Mouse (Mus musculus) forebrain, embryonic 10.5 days (tissue): Measurements from ENCODE around the gene Zfand2b. TPM values are rescaled to one million over a fixed set of nuclear protein-coding genes. Genes with fewer than 3 reads are reported as not detected.

Experiments used
- DNase-seq: peaks from one replicate; pipeline ENCODE4 v3.0.0-alpha.2; 2017; ENCODE audit warnings: low spot score; ENCODE audit errors: extremely low spot score
- H3K27ac ChIP-seq: fragments of 300-500 bp; sonication (generic); 2 replicates; pipeline ENCODE4 v1.5.1; 2016; ENCODE audit warnings: mild to moderate bottlenecking
- H3K27me3 ChIP-seq: fragments of 300-500 bp; sonication (generic); 2 replicates; pipeline ENCODE4 v1.6.1; 2016; ENCODE audit warnings: mild to moderate bottlenecking; ENCODE audit not compliant: poor library complexity, severe bottlenecking
- H3K36me3 ChIP-seq: fragments of 300-500 bp; sonication (generic); replicated peaks from 2 replicates; pipeline ENCODE4 v1.6.1; 2016; ENCODE audit warnings: mild to moderate bottlenecking, moderate library complexity
- H3K4me1 ChIP-seq: fragments of 300-500 bp; sonication (generic); 2 replicates; pipeline ENCODE4 v1.6.1; 2016
- H3K4me3 ChIP-seq: fragments of 300-500 bp; sonication (generic); 2 replicates; pipeline ENCODE4 v1.5.1; 2016; ENCODE audit warnings: mild to moderate bottlenecking, moderate library complexity
- H3K9me3 ChIP-seq: fragments of 300-500 bp; sonication (generic); 2 replicates; pipeline ENCODE4 v1.6.1; 2016; ENCODE audit warnings: mild to moderate bottlenecking, moderate library complexity
- WGBS: fragments of 180-500 bp; shearing (Covaris S2); methylation state at CpG from one replicate; pipeline ENCODE4 v1.1.7; 2016; 5-methylcytosine and 5-hydroxymethylcytosine counted together
- polyA plus RNA-seq: library from polyadenylated mRNA; unstranded; fragments of >200 nt; fragmentation: Nextera tagmentation; extraction: Ambion mirVana; gene quantifications from 2 replicates; pipeline ENCODE4 v1.2.1, GENCODE M21; 2016

Gene Zfand2b
- polyA plus RNA-seq, 1 experiment from 2014 or later, result 29.0 TPM

GRCm38 (mm10) chr1:75181377-75181870, 13.0 kb downstream of the Zfand2b start:
- peaks cover 27% of the 10 kb centered on the region for H3K4me1 ChIP-seq
- no peak overlapping the region for H3K4me3 ChIP-seq
- 88% methylated on average over 4 of the region's 4 CpGs for WGBS
- no peak for DNase-seq
- no peaks in the 10 kb centered on the region for H3K27me3 ChIP-seq
- peaks cover 51% of the 10 kb centered on the region for H3K36me3 ChIP-seq
- no peaks in the 10 kb centered on the region for H3K9me3 ChIP-seq
- no peak overlapping the region for H3K27ac ChIP-seq

DNA sequence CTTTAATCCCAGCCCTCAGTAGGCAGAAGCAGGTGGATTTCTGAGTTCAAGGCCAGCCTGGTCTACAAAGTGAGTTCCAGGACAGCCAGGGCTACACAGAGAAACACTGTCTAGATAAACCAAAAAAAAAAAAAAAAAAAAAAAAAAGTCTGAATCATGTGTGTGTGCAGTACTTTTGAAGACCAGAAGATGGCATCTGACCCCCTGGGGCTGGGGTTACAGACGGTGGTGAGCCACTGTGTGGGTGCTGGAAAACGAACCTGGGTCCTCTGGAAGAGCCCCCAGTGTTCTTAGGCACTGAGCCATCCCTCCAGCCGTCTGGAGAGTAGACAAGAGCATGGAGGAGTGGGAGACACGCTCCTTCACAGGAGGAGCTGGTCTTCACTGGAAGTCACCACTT, 13.7 kb downstream of the Zfand2b start:
- Histone ChIP-seq H3K27ac (no peak overlapping the region), H3K4me1 (peaks cover 27% of the 10 kb centered on the region), H3K27me3 (no peaks in the 10 kb centered on the region), H3K4me3 (no peak overlapping the region), H3K36me3 (peaks cover 50% of the 10 kb centered on the region), H3K9me3 (no peaks in the 10 kb centered on the region)
- DNase-seq, result no peak
- WGBS, result 68% methylated on average over 4 of the region's 4 CpGs

- Histone ChIP-seq H3K9me3 (no peaks in the 10 kb centered on the region), H3K36me3 (peaks cover 49% of the 10 kb centered on the region), H3K4me1 (peaks cover 10% of the 10 kb centered on the region), H3K27me3 (no peaks in the 10 kb centered on the region), H3K27ac (no peak overlapping the region), H3K4me3 (no peak overlapping the region)
- DNase-seq, result no peak
- 91% methylated on average over 11 of the region's 11 CpGs for WGBS
These were observed 17.0 kb downstream of the Zfand2b start for GRCm38 (mm10) chr1:75185495-75185894.

DNA sequence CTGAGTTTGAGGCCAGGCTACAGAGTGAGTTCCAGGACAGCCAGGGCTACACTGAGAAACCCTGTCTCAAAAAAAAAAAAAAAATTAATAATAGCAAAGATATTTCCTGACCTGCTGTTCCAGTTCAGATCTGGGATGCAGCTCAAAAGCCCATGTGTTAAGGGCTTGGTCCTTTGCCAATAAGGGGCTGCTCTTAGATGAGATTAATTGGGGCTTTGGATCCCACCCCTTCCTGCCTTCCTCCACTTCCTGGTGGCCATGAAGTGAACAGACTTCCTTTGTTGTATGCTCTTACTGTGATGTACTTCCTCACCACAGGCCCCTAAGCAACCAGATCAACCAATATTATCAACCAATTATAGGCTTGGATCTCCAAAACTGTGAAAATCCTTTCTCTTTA, 18.7 kb downstream of the Zfand2b start:
- Histone ChIP-seq H3K4me1 (peaks cover 17% of the 10 kb centered on the region), H3K27ac (no peak overlapping the region), H3K36me3 (peaks cover 49% of the 10 kb centered on the region), H3K27me3 (no peaks in the 10 kb centered on the region), H3K4me3 (no peak overlapping the region), H3K9me3 (no peaks in the 10 kb centered on the region)
- no peak for DNase-seq

- Histone ChIP-seq H3K4me1 (peaks cover 23% of the 10 kb centered on the region), H3K4me3 (no peak overlapping the region), H3K27me3 (no peaks in the 10 kb centered on the region), H3K27ac (no peak overlapping the region), H3K36me3 (peaks cover 40% of the 10 kb centered on the region), H3K9me3 (no peaks in the 10 kb centered on the region)
- 82% methylated on average over 2 of the region's 2 CpGs for WGBS
- no peak for DNase-seq
These were observed 19.6 kb downstream of the Zfand2b start for GRCm38 (mm10) chr1:75187914-75188483.

DNA sequence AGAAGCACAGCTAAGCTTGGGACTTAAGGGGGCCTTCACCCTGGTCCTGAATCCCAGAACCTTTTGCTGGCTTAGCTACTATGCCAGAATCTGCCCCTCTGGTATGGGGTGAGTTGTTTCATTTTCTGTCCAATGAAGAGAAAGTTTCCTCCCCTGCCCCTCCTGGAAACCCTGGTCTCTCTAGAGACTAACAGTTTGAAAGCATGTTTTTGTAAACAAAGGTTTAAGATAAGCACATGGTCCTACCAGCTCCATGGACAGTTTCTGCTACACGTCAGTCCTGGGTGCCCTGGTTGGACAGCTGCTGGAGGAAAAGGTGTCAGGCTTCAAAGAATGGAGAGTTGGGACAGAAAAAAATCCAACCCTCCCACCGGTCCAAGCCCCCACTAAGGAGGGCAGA, 22.1 kb downstream of the Zfand2b start:
- peaks cover 30% of the 10 kb centered on the region for H3K4me1 ChIP-seq
- peak overlapping the region; percentile 76 for H3K4me3 ChIP-seq
- peaks cover 34% of the 10 kb centered on the region for H3K36me3 ChIP-seq
- WGBS, result 75% methylated on average over 2 of the region's 2 CpGs
- H3K27me3 ChIP-seq, result no peaks in the 10 kb centered on the region
- no peak overlapping the region for H3K27ac ChIP-seq
- DNase-seq, result no peak
- H3K9me3 ChIP-seq, result no peaks in the 10 kb centered on the region

DNA sequence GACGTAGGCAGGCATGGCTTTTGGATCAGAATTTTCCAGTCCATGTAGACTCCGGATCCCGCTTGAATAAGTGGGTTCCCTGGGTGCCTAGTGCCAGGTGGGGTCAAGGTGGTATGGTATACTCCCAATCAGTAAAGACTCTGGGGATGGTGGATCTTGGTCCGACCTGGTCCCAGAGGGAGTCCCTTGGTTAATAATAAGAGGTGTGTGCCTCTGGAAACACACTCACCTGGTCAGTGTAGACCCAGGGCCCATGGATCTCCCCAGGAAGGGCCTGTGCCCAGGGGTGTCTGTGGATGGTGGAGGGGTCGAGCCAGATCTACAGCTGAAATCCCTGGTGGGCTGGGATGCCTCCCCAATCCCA, 22.8 kb downstream of the Zfand2b start:
- WGBS, result 40% methylated on average over 5 of the region's 5 CpGs
- H3K27ac ChIP-seq, result peak overlapping the region; percentile 89
- peaks cover 30% of the 10 kb centered on the region for H3K4me1 ChIP-seq
- peaks cover 34% of the 10 kb centered on the region for H3K36me3 ChIP-seq
- DNase-seq, result no peak
- no peaks in the 10 kb centered on the region for H3K9me3 ChIP-seq
- no peaks in the 10 kb centered on the region for H3K27me3 ChIP-seq
- peak overlapping the region; percentile 76 for H3K4me3 ChIP-seq

DNA sequence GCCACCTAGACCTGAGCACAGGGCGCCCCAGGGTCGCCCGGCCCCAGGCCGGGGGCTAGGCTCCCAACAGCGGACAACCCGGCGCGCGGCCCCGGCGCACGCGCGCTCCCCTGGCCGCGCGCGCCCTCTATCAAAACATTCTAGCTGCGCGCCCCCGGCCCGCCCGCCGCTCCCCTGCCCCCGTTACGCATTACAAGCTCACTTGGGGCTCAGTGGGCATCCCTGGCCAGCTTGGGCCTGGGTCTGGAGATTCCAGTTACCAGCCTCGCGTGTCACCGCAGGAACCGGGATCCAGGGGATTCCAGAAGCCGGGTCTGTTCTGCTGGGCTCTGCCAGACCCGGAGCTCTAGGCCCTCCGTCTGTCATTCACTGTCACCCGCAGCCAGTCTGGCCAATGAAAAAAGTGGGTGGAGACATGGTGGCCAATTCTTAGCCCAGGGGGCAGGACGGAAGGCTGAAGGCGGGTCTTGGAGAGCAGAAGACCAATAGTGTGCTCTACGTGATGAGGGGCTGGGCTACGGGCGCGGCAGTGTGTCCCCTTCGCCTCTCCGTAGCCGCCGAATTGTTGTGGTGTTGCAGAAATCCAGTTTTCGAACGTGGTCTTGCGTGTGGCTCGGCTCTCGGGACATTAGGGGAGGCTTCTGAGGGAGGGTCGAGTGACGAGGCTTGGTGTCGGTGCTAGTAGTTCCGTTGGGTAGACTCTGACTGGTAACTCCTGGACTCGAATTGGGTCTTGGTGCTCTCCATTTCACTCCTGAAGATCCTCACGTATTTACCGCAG, 23.4 kb downstream of the Zfand2b start, which contains the start of the genes Ankzf1 and Atg9a:
Gene Ankzf1 (plus strand): TSS at position 530 of the 781 bp plus-strand sequence.
Gene Atg9a (minus strand): TSS at position 575 of the 781 bp plus-strand sequence.
- peak within 1 kb of the TSS; percentile 76 for H3K4me3 ChIP-seq
- H3K9me3 ChIP-seq, result no peaks in the 10 kb centered on the region
- H3K36me3 ChIP-seq, result peaks cover 34% of the 10 kb centered on the region
- peak within 1 kb of the TSS; percentile 89 for H3K27ac ChIP-seq
- under 1% methylated on average over 56 of the region's 56 CpGs for WGBS
- no peaks in the 10 kb centered on the region for H3K27me3 ChIP-seq
- DNase-seq, result peak; percentile 96
- H3K4me1 ChIP-seq, result peaks cover 30% of the 10 kb centered on the region

- no peaks in the 10 kb centered on the region for H3K9me3 ChIP-seq
- H3K27ac ChIP-seq, result peak overlapping the region; percentile 89
- under 1% methylated on average over 19 of the region's 19 CpGs for WGBS
- peaks cover 34% of the 10 kb centered on the region for H3K36me3 ChIP-seq
- DNase-seq, result no peak
- H3K4me1 ChIP-seq, result peaks cover 30% of the 10 kb centered on the region
- H3K27me3 ChIP-seq, result no peaks in the 10 kb centered on the region
- H3K4me3 ChIP-seq, result peak overlapping the region; percentile 76
These were observed 24.0 kb downstream of the Zfand2b start for GRCm38 (mm10) chr1:75192452-75192851.

- Histone ChIP-seq H3K4me3 (no peak overlapping the region), H3K27ac (no peak overlapping the region), H3K27me3 (no peaks in the 10 kb centered on the region), H3K4me1 (no peaks in the 10 kb centered on the region), H3K9me3 (no peaks in the 10 kb centered on the region), H3K36me3 (peaks cover 40% of the 10 kb centered on the region)
- no peak for DNase-seq
- WGBS, result 94% methylated on average over 1 of the region's 1 CpGs
These were observed 32.8 kb downstream of the Zfand2b start for GRCm38 (mm10) chr1:75201236-75201635.

- Histone ChIP-seq H3K27ac (peak overlapping the region; percentile 67), H3K9me3 (no peaks in the 10 kb centered on the region), H3K27me3 (peaks cover 14% of the 10 kb centered on the region; the same call in 1 of the 2 replicates), H3K36me3 (peaks cover 25% of the 10 kb centered on the region), H3K4me3 (peak overlapping the region; percentile 97), H3K4me1 (peaks cover 44% of the 10 kb centered on the region)
- 14% methylated on average over 34 of the region's 34 CpGs for WGBS
- peak; percentile 26 for DNase-seq
These were observed 40.7 kb downstream of the Zfand2b start for GRCm38 (mm10) chr1:75208967-75209678.

DNA sequence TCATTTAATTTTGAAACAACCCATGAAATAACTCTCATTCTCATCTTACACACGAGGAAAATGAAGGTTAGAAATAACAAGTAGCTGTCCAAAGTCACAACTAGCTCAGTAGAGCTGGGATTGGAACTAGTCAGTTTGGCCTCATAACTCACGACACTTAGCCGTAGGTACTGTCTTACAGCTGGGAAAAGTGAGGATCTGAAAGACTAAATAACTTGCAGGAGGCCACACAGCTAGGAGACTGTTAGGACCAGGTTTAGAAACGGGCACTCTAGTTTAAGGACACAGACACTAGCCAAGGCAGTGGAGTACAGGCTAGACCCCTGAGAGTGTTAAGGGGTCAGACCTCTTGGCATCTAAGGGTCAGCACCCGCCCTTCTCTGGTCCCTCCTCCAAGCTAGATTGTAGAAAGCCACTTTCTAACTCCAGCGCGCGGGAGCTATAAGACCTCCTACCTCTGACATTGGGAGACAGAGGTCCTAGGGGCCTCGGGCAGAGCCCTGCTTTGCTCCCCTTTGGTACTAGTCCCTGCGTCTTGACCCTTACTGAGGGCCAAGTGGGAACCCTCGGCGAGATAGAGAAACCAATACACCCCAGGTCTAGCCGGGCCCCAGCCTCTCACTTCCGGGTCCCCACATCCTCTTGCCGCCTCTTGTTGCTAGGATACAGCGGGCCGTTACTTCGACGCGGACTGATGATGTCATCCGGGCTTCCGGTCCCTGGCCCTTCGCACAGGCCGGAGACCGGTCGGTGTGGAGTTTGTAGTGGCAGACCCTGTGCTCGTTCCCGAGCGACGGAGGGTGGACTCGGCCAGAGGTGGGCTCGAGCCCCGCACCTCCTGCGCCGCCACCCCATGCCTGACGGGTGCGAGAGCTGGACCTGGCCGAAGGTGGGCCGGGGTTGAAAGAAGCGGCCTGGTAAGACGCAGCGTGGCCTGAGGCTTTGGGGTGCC, 42.0 kb downstream of the Zfand2b start, which contains the start of the genes Glb1l and Stk16:
Gene Glb1l (minus strand): TSS at position 678 of the 952 bp plus-strand sequence.
Gene Stk16 (plus strand): TSS at position 703 of the 952 bp plus-strand sequence.
- Histone ChIP-seq H3K27me3 (peaks cover 14% of the 10 kb centered on the region; the same call in 1 of the 2 replicates), H3K4me3 (peak within 1 kb of the TSS; percentile 97), H3K36me3 (peaks cover 38% of the 10 kb centered on the region), H3K9me3 (no peaks in the 10 kb centered on the region), H3K4me1 (peaks cover 44% of the 10 kb centered on the region), H3K27ac (peak within 1 kb of the TSS; percentile 93)
- 7% methylated on average over 42 of the region's 42 CpGs for WGBS
- peak; percentile 98 for DNase-seq
